Mouse (Mus musculus) urinary bladder, postnatal 36 days (tissue): Measurements from ENCODE around the gene Chst8.

Experiments
- DNase-seq, 2 experiments: peaks; one replicate each; pipeline ENCODE4 v3.0.0; 2022; ENCODE audit warnings: low spot score in 2 of 2, mixed read lengths in 1 of 2

Chst8 gene

GRCm38 (mm10) chr7:34669336-34669735 lies 143.2 kb downstream of the Chst8 start:
- DNase-seq, result no peak

- DNase-seq, result no peak
Observed at GRCm38 (mm10) chr7:34667874-34668273, 144.6 kb downstream of the Chst8 start.

DNA sequence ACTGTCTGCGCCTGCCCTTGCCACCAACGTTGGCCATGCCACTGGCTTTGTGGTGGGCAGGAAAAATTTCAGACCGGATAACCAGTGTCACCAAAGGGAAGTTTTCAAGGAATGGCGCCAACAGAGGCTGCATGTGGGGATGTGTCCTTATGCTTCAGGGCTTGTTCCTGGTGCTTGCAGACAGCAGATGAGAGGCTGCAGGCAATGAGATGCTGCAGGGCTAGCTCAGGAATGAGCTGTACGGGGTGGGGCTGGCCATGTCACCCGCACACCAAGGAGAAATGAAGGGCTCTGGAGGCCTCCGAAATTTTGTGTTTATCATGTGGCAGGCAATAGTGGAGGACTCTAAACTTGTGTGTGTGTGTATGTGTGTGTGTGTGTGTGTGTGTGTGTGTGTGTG lies 149.4 kb downstream of the Chst8 start:
- DNase-seq, result no peak

DNA sequence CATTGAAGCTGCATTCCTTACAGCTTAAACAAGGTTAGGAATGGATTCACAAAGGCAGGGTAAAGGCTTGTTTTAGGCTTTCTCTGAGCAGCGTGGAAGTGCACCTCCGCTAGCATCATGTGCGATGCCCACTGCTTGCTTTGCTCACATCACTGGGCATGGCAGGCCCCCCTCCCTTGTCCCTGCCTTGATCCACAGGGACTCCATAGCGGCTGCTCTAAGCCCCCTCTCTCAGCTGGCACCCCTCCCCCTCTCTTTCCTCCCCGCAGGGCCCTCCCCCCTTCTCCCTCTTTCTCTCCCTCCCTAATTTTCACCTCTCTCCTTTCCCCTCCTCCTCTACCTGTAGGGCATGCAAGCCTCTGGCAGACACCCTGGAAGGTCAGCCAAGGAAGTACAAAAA lies 150.3 kb downstream of the Chst8 start:
- DNase-seq, result no peak

DNA sequence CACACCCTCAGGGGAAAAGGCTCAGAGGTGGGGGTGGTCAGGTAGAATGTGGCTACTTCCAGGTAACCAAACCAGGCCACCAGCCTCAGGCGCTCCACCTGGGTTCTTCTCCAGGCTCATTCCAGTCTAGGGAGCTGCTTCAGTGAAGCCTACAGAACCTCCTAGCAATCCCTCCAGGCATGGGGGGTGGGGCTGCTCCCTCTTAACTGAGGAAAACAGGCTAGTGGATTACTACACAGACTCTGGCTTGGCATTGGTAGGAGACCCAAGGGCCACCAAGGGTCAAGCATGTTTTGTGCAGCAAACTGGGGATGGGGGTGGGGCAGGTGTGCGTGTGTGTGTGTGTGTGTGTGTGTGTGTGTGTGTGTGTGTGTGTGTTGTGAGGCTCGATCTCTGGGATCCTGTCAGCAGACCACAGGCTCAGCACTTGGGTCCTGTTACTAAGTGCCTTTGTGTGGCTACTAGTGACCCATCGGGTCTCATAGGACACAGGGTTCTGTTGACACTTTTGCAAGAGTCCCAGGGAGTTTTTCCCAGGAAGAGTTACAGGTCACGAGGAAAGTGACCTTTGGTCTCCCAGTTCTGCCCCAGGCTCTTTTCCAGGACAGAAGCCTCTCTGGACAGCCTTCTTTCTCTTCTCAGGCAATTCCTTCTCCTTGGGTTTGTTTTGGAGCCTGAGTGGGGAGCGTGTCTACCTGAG lies 153.0 kb downstream of the Chst8 start:
- peak in 1 of 2 experiments; percentile 32 for DNase-seq

- no peak for DNase-seq
Observed at GRCm38 (mm10) chr7:34656632-34657031, 155.9 kb downstream of the Chst8 start, which contains the start of gene Kctd15. Kctd15 (minus strand) TSS chr7:34656732.

GRCm38 (mm10) chr7:34655086-34655839 lies 157.2 kb downstream of the Chst8 start:
- peak; percentile 87 to 92 for DNase-seq

DNA sequence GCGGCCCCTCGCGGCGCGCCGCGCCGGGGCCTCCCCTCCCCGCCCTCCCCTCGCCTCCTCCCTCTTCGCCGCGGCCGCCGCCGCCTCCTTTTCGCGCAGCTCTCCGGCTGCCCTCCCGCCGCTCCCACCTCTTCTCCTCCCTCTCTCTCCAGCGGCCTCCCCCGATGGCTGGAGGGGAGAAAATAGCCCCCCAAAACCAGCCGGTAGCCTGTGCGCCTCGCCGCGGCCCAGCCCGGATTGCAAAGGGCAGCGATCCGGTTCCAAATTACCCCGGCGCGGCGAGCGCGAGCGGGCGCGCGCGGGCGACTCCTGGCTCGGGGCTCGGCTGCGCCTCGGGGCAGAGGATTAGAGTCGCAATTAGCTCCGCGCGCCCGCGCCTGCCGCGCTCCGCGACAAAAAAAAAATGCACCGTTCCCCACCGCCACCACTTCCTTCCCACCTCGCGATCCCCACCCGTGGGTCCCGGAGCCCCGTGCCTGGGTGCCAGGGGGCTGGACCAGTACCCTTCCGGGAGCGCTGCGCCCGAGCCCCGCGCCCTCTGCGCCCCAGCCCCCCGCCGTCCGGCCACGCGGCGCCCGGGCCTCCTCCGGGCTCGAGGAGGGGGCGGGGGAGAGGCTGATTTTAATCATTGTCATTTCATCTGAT lies 157.9 kb downstream of the Chst8 start:
- DNase-seq, result peak; percentile 45 to 49

DNA sequence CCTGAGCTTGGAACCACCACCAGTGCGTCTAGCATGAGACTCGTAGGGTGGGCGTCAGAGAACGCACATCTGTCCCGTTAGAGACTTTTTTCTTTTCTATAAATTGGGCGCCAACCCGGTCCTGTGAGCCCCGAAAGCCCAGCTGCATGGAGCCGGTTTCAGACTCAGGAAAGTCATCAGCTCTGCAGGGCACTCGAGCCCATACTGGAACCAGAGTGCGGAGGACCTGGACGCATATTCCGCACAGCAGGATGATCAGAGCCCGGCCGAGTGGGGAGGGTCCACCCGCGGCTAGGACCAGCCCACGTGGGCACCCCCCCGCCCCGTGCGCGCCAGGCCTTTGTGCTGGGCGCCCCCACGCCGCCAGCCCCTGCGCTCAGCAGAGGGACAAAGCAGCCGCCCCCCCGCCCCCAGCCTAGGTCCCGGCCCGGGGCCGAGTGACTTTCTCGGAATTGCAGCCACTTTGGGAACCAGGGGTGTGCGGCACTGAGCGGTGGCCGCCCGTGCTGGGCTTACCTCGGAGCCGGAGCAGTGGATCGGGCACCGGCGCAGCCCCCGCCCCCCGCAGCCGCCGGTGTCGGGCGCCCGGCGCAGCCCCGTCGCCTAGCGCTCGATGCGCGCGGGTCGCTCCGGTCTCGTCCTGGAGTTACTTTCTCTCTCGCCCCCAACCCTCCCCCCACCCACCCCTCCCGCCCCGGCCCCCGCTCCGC lies 158.6 kb downstream of the Chst8 start:
- DNase-seq, result no peak

- DNase-seq, result peak; percentile 43 to 52
Observed at GRCm38 (mm10) chr7:34652751-34653502, 159.6 kb downstream of the Chst8 start.

- no peak for DNase-seq
Observed at GRCm38 (mm10) chr7:34651381-34651780, 161.1 kb downstream of the Chst8 start.

DNA sequence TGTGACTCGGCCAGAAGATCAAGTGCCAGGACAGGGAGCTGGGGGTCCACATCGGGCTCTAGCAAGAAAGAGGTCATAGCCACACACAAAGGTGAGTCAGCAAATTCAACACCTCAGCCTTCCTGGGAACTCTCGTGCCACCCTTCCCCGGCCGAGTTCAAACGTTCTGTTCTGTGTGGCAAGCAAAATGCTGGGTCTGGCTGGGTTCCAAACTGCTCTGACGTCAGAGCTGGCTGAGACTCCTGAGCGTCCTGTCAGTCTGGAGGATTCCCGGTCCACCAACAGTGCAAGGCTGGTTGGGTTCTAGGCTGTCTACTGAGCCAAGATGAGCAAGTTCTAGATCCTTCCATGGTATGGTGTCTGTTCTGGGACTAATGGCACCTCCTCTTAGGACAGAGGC lies 165.5 kb downstream of the Chst8 start:
- DNase-seq, result peak; percentile 73 to 85

DNA sequence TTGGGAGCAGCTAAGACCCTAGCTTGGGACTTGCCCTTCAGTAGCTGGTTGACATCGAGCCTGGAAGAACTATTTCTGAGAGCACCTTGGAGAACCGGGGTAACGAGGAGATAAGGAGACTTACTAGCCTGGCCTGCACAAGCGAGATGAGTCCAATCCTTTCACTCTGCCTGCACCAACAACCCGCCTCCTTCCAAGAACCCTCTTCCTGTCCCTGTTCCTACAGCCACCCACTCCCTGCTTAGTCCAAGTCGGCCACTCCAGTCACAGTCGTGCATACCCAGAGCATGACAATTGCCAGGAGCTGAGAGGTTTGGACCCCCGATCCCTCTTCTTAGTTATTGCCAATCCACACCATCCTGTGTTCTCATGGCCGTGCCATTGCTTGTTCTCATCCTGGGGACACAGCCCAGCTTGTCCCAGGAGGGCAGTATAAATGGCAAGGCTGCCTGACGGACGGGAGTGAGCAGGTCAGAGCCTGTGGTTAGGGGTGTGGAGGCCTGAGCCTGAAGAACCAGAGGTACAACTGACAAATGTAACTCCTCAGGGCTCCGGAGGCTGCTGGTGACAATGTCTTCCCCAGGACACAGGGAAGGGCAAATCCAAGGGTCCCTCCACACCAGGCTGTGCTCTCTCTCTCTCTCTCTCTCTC lies 166.2 kb downstream of the Chst8 start:
- peak; percentile 55 to 58 for DNase-seq

DNA sequence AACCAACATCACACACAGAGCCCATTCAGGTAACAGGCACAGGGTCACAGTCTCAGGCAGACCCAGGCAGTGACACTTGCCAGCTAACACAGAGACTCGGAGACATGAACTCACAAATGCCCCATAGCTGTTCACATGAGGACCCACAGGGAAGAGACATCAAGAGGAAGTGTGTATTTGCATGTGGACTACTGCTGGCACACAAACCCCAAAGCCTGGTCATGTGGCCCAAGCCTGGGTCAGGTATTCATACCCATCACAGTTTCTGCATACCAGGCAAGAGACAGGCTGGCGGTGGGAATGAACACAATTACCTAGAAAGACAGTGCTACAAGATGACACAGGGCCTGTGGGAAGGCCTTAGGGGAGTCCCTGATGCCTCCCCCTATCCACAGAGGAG lies 166.9 kb downstream of the Chst8 start:
- no peak for DNase-seq

DNA sequence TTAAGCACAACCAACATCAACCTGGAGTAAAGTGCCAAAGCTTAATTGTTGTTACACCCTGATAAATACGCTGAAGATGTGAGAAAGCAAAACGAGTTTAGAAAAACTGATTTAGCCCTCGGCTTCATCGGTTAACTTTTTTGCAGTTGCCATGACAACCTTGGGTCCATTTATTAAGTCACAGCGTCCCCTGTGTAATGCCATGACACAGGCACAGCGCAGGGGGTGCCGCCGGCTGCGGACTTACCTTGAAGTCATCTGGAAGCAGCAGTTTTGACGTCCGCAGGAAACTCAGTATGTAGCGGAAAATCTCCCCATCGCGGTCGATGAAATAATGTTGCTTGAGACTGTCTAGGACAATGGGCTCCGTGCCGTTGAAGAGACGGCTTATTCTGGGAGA lies 167.9 kb downstream of the Chst8 start:
- no peak for DNase-seq

- no peak for DNase-seq
Observed at GRCm38 (mm10) chr7:34643329-34643728, 169.2 kb downstream of the Chst8 start.

DNA sequence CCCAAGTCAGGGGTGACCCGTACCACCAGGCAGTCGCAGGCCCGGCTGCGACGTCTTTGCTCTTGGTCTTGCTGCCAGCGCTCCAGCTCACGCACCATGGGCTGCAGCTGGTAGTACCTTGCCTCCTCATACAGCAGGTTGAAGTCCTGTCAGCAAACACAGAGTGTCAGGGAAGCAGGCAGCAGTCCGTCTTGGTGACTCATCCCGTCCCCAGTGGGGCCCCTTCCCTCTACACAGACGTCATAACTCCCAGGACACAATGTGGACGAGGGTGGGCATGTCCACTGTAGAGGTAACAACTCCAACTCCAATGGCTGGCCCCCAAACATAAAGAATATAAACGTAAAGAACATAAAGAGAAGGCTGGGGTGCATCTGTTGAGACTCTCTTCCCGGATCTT lies 170.5 kb downstream of the Chst8 start:
- DNase-seq, result no peak

GRCm38 (mm10) chr7:34639798-34640197 lies 172.7 kb downstream of the Chst8 start:
- no peak for DNase-seq

GRCm38 (mm10) chr7:34636661-34637060 lies 175.8 kb downstream of the Chst8 start:
- DNase-seq, result no peak

DNA sequence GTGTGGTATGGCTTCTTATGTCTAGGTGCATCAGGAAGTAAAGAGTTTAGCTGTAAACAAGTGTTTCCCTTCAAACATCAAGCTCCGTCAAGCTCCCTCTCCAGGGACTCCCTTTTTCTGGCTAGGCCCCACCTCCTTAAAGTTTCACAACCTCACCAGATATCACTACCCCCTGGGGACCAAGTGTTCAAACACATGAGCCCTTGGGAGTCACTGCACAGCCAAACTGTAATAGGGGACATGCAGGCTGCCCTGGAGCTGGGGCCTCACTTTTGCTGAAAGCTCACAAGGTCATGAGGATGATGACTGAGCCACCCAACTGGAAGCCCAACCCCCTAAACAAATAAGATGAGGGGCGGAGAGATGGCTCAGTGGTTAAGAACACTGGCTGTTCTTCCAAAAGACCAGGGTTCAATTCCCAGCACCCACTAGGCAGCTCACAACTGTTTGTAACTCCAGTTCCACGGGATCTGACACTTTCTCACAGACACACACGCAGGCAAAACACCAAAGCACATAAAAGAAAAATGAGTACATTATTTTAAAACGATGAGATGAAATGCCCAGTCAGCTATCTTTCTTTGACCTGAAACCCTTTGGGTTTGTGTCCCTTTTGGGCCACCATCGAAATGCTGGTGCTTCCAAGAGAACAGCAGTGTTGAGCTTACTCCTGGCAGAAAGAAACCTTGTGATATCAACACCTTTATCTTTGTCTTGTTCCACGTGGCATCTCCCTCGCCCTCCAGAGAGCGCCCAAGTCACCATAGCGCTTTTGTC lies 179.4 kb downstream of the Chst8 start:
- no peak for DNase-seq
